Mouse (Mus musculus): ENCODE results near the gene Calm2.

Calm2 gene

GRCm38 (mm10) chr17:87446767-87447611, at the start of gene Calm2:
Calm2 (minus strand) TSS chr17:87446935.
- Histone ChIP-seq H3K36me3 (ENCODE audit: control insufficient read depth, insufficient read depth, low read length, poor library complexity, severe bottlenecking) (no peaks in the 10 kb centered on the region), H3K27me3 (ENCODE audit: control insufficient read depth, insufficient read depth, low read length, poor library complexity, severe bottlenecking) (no peaks in the 10 kb centered on the region)
- DNase-seq (ENCODE audit: low read depth, low spot score), result peak; percentile 99

- H3K27me3 ChIP-seq (ENCODE audit: control insufficient read depth, insufficient read depth, low read length, poor library complexity, severe bottlenecking), result no peaks in the 10 kb centered on the region
- no peaks in the 10 kb centered on the region for H3K36me3 ChIP-seq (ENCODE audit: control insufficient read depth, insufficient read depth, low read length, poor library complexity, severe bottlenecking)
- DNase-seq (ENCODE audit: low read depth, low spot score), result no peak
Observed at GRCm38 (mm10) chr17:87495504-87495903, 48.8 kb upstream of the Calm2 start.

- Histone ChIP-seq H3K36me3 (ENCODE audit: control insufficient read depth, insufficient read depth, low read length, poor library complexity, severe bottlenecking) (no peaks in the 10 kb centered on the region), H3K27me3 (ENCODE audit: control insufficient read depth, insufficient read depth, low read length, poor library complexity, severe bottlenecking) (no peaks in the 10 kb centered on the region)
- DNase-seq (ENCODE audit: low read depth, low spot score), result no peak
Observed at GRCm38 (mm10) chr17:87494310-87494709, 47.6 kb upstream of the Calm2 start.

GRCm38 (mm10) chr17:87492286-87492685, 45.6 kb upstream of the Calm2 start:
- Histone ChIP-seq H3K27me3 (ENCODE audit: control insufficient read depth, insufficient read depth, low read length, poor library complexity, severe bottlenecking) (no peaks in the 10 kb centered on the region), H3K36me3 (ENCODE audit: control insufficient read depth, insufficient read depth, low read length, poor library complexity, severe bottlenecking) (no peaks in the 10 kb centered on the region)
- DNase-seq (ENCODE audit: low read depth, low spot score), result no peak

- DNase-seq (ENCODE audit: low read depth, low spot score), result no peak
- no peaks in the 10 kb centered on the region for H3K36me3 ChIP-seq (ENCODE audit: control insufficient read depth, insufficient read depth, low read length, poor library complexity, severe bottlenecking)
Observed at GRCm38 (mm10) chr17:87490295-87490694, 43.6 kb upstream of the Calm2 start.

GRCm38 (mm10) chr17:87485751-87486150, 39.0 kb upstream of the Calm2 start:
- no peaks in the 10 kb centered on the region for H3K27me3 ChIP-seq (ENCODE audit: control insufficient read depth, insufficient read depth, low read length, poor library complexity, severe bottlenecking)
- no peak for DNase-seq (ENCODE audit: low read depth, low spot score)
- H3K36me3 ChIP-seq (ENCODE audit: control insufficient read depth, insufficient read depth, low read length, poor library complexity, severe bottlenecking), result no peaks in the 10 kb centered on the region

More at GRCm38 (mm10) chr17:87490295-87490694, 43.6 kb upstream of the Calm2 start:
- no peaks in the 10 kb centered on the region for H3K27me3 ChIP-seq (ENCODE audit: control insufficient read depth, insufficient read depth, low read length, poor library complexity, severe bottlenecking)

GRCm38 (mm10) chr17:87482867-87483266, 36.1 kb upstream of the Calm2 start:
- DNase-seq (ENCODE audit: low read depth, low spot score), result no peak
- no peaks in the 10 kb centered on the region for H3K36me3 ChIP-seq (ENCODE audit: control insufficient read depth, insufficient read depth, low read length, poor library complexity, severe bottlenecking)
- H3K27me3 ChIP-seq (ENCODE audit: control insufficient read depth, insufficient read depth, low read length, poor library complexity, severe bottlenecking), result no peaks in the 10 kb centered on the region

- Histone ChIP-seq H3K36me3 (ENCODE audit: control insufficient read depth, insufficient read depth, low read length, poor library complexity, severe bottlenecking) (no peaks in the 10 kb centered on the region), H3K27me3 (ENCODE audit: control insufficient read depth, insufficient read depth, low read length, poor library complexity, severe bottlenecking) (no peaks in the 10 kb centered on the region)
- no peak for DNase-seq (ENCODE audit: low read depth, low spot score)
Observed at GRCm38 (mm10) chr17:87478569-87478968, 31.8 kb upstream of the Calm2 start.

GRCm38 (mm10) chr17:87477611-87478010, 30.9 kb upstream of the Calm2 start:
- no peak for DNase-seq (ENCODE audit: low read depth, low spot score)
- Histone ChIP-seq H3K36me3 (ENCODE audit: control insufficient read depth, insufficient read depth, low read length, poor library complexity, severe bottlenecking) (no peaks in the 10 kb centered on the region), H3K27me3 (ENCODE audit: control insufficient read depth, insufficient read depth, low read length, poor library complexity, severe bottlenecking) (no peaks in the 10 kb centered on the region)

- H3K36me3 ChIP-seq (ENCODE audit: control insufficient read depth, insufficient read depth, low read length, poor library complexity, severe bottlenecking), result no peaks in the 10 kb centered on the region
- DNase-seq (ENCODE audit: low read depth, low spot score), result no peak
- H3K27me3 ChIP-seq (ENCODE audit: control insufficient read depth, insufficient read depth, low read length, poor library complexity, severe bottlenecking), result no peaks in the 10 kb centered on the region
Observed at GRCm38 (mm10) chr17:87475356-87475755, 28.6 kb upstream of the Calm2 start.

- no peak for DNase-seq (ENCODE audit: low read depth, low spot score)
- no peaks in the 10 kb centered on the region for H3K27me3 ChIP-seq (ENCODE audit: control insufficient read depth, insufficient read depth, low read length, poor library complexity, severe bottlenecking)
- no peaks in the 10 kb centered on the region for H3K36me3 ChIP-seq (ENCODE audit: control insufficient read depth, insufficient read depth, low read length, poor library complexity, severe bottlenecking)
Observed at GRCm38 (mm10) chr17:87474501-87474795, 27.7 kb upstream of the Calm2 start.

- peak; percentile 63 for DNase-seq (ENCODE audit: low read depth, low spot score)
Observed at GRCm38 (mm10) chr17:87473736-87474500, 27.2 kb upstream of the Calm2 start.

GRCm38 (mm10) chr17:87473441-87473735, 26.7 kb upstream of the Calm2 start:
- H3K36me3 ChIP-seq (ENCODE audit: control insufficient read depth, insufficient read depth, low read length, poor library complexity, severe bottlenecking), result no peaks in the 10 kb centered on the region
- no peak for DNase-seq (ENCODE audit: low read depth, low spot score)
- no peaks in the 10 kb centered on the region for H3K27me3 ChIP-seq (ENCODE audit: control insufficient read depth, insufficient read depth, low read length, poor library complexity, severe bottlenecking)

More at GRCm38 (mm10) chr17:87473736-87474500, 27.2 kb upstream of the Calm2 start:
- H3K27me3 ChIP-seq (ENCODE audit: control insufficient read depth, insufficient read depth, low read length, poor library complexity, severe bottlenecking), result no peaks in the 10 kb centered on the region
- H3K36me3 ChIP-seq (ENCODE audit: control insufficient read depth, insufficient read depth, low read length, poor library complexity, severe bottlenecking), result no peaks in the 10 kb centered on the region

- DNase-seq (ENCODE audit: low read depth, low spot score), result no peak
- no peaks in the 10 kb centered on the region for H3K27me3 ChIP-seq (ENCODE audit: control insufficient read depth, insufficient read depth, low read length, poor library complexity, severe bottlenecking)
- no peaks in the 10 kb centered on the region for H3K36me3 ChIP-seq (ENCODE audit: control insufficient read depth, insufficient read depth, low read length, poor library complexity, severe bottlenecking)
Observed at GRCm38 (mm10) chr17:87472879-87473278, 26.1 kb upstream of the Calm2 start.

GRCm38 (mm10) chr17:87471661-87472060, 24.9 kb upstream of the Calm2 start:
- no peaks in the 10 kb centered on the region for H3K36me3 ChIP-seq (ENCODE audit: control insufficient read depth, insufficient read depth, low read length, poor library complexity, severe bottlenecking)
- DNase-seq (ENCODE audit: low read depth, low spot score), result no peak
- H3K27me3 ChIP-seq (ENCODE audit: control insufficient read depth, insufficient read depth, low read length, poor library complexity, severe bottlenecking), result no peaks in the 10 kb centered on the region

Measured in splenic B cell, adult 2 months (primary cell).